Mouse (Mus musculus) spleen, adult 2 months (tissue): ENCODE data around the gene Map1lc3a.

ENCODE experiments used
- CTCF ChIP-seq: fragments of 200-500 bp; IDR thresholded peaks from 2 replicates; pipeline ENCODE4 v1.5.1; 2011; ENCODE audit warnings: mild to moderate bottlenecking, inconsistent platforms; ENCODE audit not compliant: insufficient read depth, insufficient read length, insufficient replicate concordance; ENCODE audit errors: extremely low read depth
- POLR2A ChIP-seq: fragments of 200-500 bp; IDR thresholded peaks from 2 replicates; pipeline ENCODE4 v1.6.1; 2011; ENCODE audit warnings: low read depth, low read length, inconsistent platforms

GRCm38 (mm10) chr2:155276621-155277175 is 601 bp downstream of the Map1lc3a start:
- no peak for TF ChIP-seq CTCF
- no peak for TF ChIP-seq POLR2A
